Mouse (Mus musculus): ENCODE data around the gene Tdrkh.

GRCm38 (mm10) chr3:94434305-94434704, 21.2 kb downstream of the Tdrkh start:
- TF ChIP-seq POLR2A (IDR thresholded peaks at IDR 0.05; ENCODE audit: extremely low read depth, insufficient read depth, low read length) = no peak
- TF ChIP-seq CTCF (IDR thresholded peaks at IDR 0.05; ENCODE audit: extremely low read depth, insufficient read depth, low read length) = no peak
